In genomic region chr11:85941785-85942570, GRCm38 (mm10) we compare ENCODE assay signal across 8 mouse cellular contexts. TPM values are rescaled to one million over a fixed set of nuclear protein-coding genes. Genes with fewer than 3 reads are reported as not detected.
DNase-seq lines count a peak whose midpoint lies in the region; ATAC-seq and TF ChIP-seq lines count a peak whose summit lies in the region.
"Had no signal": no experiment of that assay in that cellular context is flagged by ENCODE, and none has a peak within 500 bp of the region (broad histone marks: within the 10 kb centered on the region; RNA-seq: fewer than 3 reads in every experiment).

No protein-coding gene starts in this region.

- H3K27ac ChIP-seq in lung, embryonic 14.5 days (ENCODE audit: low read depth) = peak overlapping the region; percentile 33
- peak overlapping the region; percentile 84 for H3K27ac ChIP-seq in embryonic facial prominence, embryonic 13.5 days
- peak overlapping the region; percentile 29; the same call in 1 of the 2 replicates for H3K27ac ChIP-seq in stomach, embryonic 16.5 days (ENCODE audit: low read length)
- no peak overlapping the region for H3K27ac ChIP-seq in forebrain, embryonic 11.5 days (ENCODE audit: low read depth, low read length)

- no peak for TF ChIP-seq CTCF in lung, embryonic 14.5 days (IDR thresholded peaks at IDR 0.05; ENCODE audit: low read depth)

- H3K9me3 ChIP-seq in lung, embryonic 14.5 days (ENCODE audit: low read depth, low read length) = no peaks in the 10 kb centered on the region
- no peaks in the 10 kb centered on the region for H3K9me3 ChIP-seq in embryonic facial prominence, embryonic 13.5 days
- H3K9me3 ChIP-seq in stomach, embryonic 16.5 days (replicated peaks; ENCODE audit: control insufficient read depth, low read length) = no peaks in the 10 kb centered on the region
- no peaks in the 10 kb centered on the region for H3K9me3 ChIP-seq in forebrain, embryonic 11.5 days (ENCODE audit: control insufficient read depth, low read length)

- no peak overlapping the region for H3K4me3 ChIP-seq in lung, embryonic 14.5 days (ENCODE audit: low read depth, low read length)
- no peak overlapping the region for H3K4me3 ChIP-seq in embryonic facial prominence, embryonic 13.5 days
- H3K4me3 ChIP-seq in stomach, embryonic 16.5 days (replicated peaks; ENCODE audit: low read length) = no peak overlapping the region
- no peak overlapping the region for H3K4me3 ChIP-seq in forebrain, embryonic 11.5 days (ENCODE audit: low read depth, low read length)

- H3K4me2 ChIP-seq in lung, embryonic 14.5 days = no peak overlapping the region
- no peak overlapping the region for H3K4me2 ChIP-seq in embryonic facial prominence, embryonic 13.5 days
- no peak overlapping the region for H3K4me2 ChIP-seq in stomach, embryonic 16.5 days (ENCODE audit: low read depth, low read length)
- H3K4me2 ChIP-seq in forebrain, embryonic 11.5 days (ENCODE audit: low read depth, low read length, severe bottlenecking) = no peak overlapping the region

- no peaks in the 10 kb centered on the region for H3K36me3 ChIP-seq in lung, embryonic 14.5 days (ENCODE audit: insufficient read depth)
- H3K36me3 ChIP-seq in embryonic facial prominence, embryonic 13.5 days = no peaks in the 10 kb centered on the region
- H3K36me3 ChIP-seq in stomach, embryonic 16.5 days (ENCODE audit: control insufficient read depth, insufficient read depth, low read length) = no peaks in the 10 kb centered on the region
- H3K36me3 ChIP-seq in forebrain, embryonic 11.5 days (ENCODE audit: control insufficient read depth, insufficient read depth, low read length) = no peaks in the 10 kb centered on the region

- intact Hi-C loops in heart, postnatal 10 days (cut with DNase I) = no loop called here

- no peaks in the 10 kb centered on the region for H3K4me1 ChIP-seq in lung, embryonic 14.5 days (ENCODE audit: insufficient read depth)
- peaks cover 9% of the 10 kb centered on the region for H3K4me1 ChIP-seq in embryonic facial prominence, embryonic 13.5 days
- H3K4me1 ChIP-seq in stomach, embryonic 16.5 days (ENCODE audit: control insufficient read depth, insufficient read depth, low read length) = peaks cover 5% of the 10 kb centered on the region; the same call in 1 of the 2 replicates
- H3K4me1 ChIP-seq in forebrain, embryonic 11.5 days (replicated peaks; ENCODE audit: control insufficient read depth, insufficient read depth, low read length) = no peaks in the 10 kb centered on the region

- 31% methylated on average over 7 of the region's 7 CpGs for WGBS in lung, embryonic 14.5 days
- WGBS in embryonic facial prominence, embryonic 13.5 days = 27% methylated on average over 7 of the region's 7 CpGs
- 36% methylated on average over 7 of the region's 7 CpGs for WGBS in stomach, embryonic 16.5 days
- 48% methylated on average over 7 of the region's 7 CpGs for WGBS in forebrain, embryonic 11.5 days

- H3K27me3 ChIP-seq in lung, embryonic 14.5 days (ENCODE audit: insufficient read depth, low read length) = no peaks in the 10 kb centered on the region
- H3K27me3 ChIP-seq in embryonic facial prominence, embryonic 13.5 days = no peaks in the 10 kb centered on the region
- H3K27me3 ChIP-seq in stomach, embryonic 16.5 days (ENCODE audit: control insufficient read depth, insufficient read depth, low read length) = no peaks in the 10 kb centered on the region
- H3K27me3 ChIP-seq in forebrain, embryonic 11.5 days (ENCODE audit: control insufficient read depth, insufficient read depth, low read length) = no peaks in the 10 kb centered on the region

- ATAC-seq in lung, embryonic 14.5 days (ENCODE audit: insufficient read depth) = peak; percentile 63; the same call in 1 of the 2 replicates
- ATAC-seq in embryonic facial prominence, embryonic 13.5 days (ENCODE audit: insufficient number of reproducible peaks, insufficient read depth, low FRiP score, low TSS enrichment, low read depth) = no peak
- no peak; the same call in 1 of the 2 replicates for ATAC-seq in stomach, embryonic 16.5 days (ENCODE audit: insufficient read depth, low FRiP score)
- no peak for ATAC-seq in forebrain, embryonic 11.5 days (replicated peaks; ENCODE audit: low FRiP score)

- peak; percentile 53 for DNase-seq in lung, embryonic 14.5 days
- DNase-seq in lung, postnatal 14 days = no peak
- DNase-seq in heart, postnatal 10 days = peak; percentile 11 to 39
- DNase-seq in urinary bladder, postnatal 36 days (ENCODE audit: low spot score in 2 of 2) = no peak
- no peak for DNase-seq in forebrain, embryonic 11.5 days (ENCODE audit: low spot score)

- H3K9ac ChIP-seq in lung, embryonic 14.5 days = no peak overlapping the region
- H3K9ac ChIP-seq in embryonic facial prominence, embryonic 13.5 days = no peak overlapping the region
- H3K9ac ChIP-seq in stomach, embryonic 16.5 days (ENCODE audit: low read length) = 0 out of 2 replicates have a peak overlapping the region, but pooled peaks have one; percentile 43
- H3K9ac ChIP-seq in forebrain, embryonic 11.5 days (ENCODE audit: low read length) = no peak overlapping the region; the same call in 1 of the 2 replicates

RNA-seq across cellular contexts. Expression of gene Tbx4, which starts 55.8 kb away (rescaled TPM):
- polyA plus RNA-seq in lung, embryonic 14.5 days (2014; fragmentation: Nextera tagmentation; extraction: Ambion mirVana) = 67.9 and 73.4 TPM in 2 replicates
- 3.0 and 3.1 TPM in 2 replicates for polyA plus RNA-seq in embryonic facial prominence, embryonic 13.5 days (2015; fragmentation: Nextera tagmentation; extraction: Ambion mirVana)
- total RNA-seq in heart, postnatal 10 days (2021) = under 1 TPM in 1 of 2 experiments, not detected in 1; 0.32 TPM
- 0.17 and 0.22 TPM in 2 replicates for polyA plus RNA-seq in stomach, embryonic 16.5 days (2015; fragmentation: Nextera tagmentation; extraction: Ambion mirVana)
- 0.12 and 0.21 TPM in 2 replicates for polyA plus RNA-seq in forebrain, embryonic 11.5 days (2014; fragmentation: Nextera tagmentation; extraction: Ambion mirVana)
- total RNA-seq: liver, adult 2 months had no signal

Comparison
In these comparisons a context has a peak if more than half of its experiments do, and no peak if none do; other contexts are left out.
1. DNase-seq: peak in lung, embryonic 14.5 days (single experiment) and heart, postnatal 10 days (2 of 2); none in lung, postnatal 14 days (single experiment), urinary bladder, postnatal 36 days (0 of 2) and forebrain, embryonic 11.5 days (single experiment).
2. RNA of gene Tbx4, which starts 55.8 kb away (polyA plus RNA-seq): 67.9 to 73.4 TPM in lung, embryonic 14.5 days; 3.0 to 3.1 TPM in embryonic facial prominence, embryonic 13.5 days, 0.12 to 0.21 TPM in forebrain, embryonic 11.5 days and 0.17 to 0.22 TPM in stomach, embryonic 16.5 days; every median in the first group is over 10 times any median in the second.